Mouse (Mus musculus): ENCODE results near the gene Smg7.

- TF ChIP-seq CTCF (IDR thresholded peaks at IDR 0.05; ENCODE audit: control insufficient read depth, insufficient read depth, insufficient read length) (no peak), USF1 (IDR thresholded peaks at IDR 0.05; ENCODE audit: low read depth) (no peak), MYOD1 (IDR thresholded peaks at IDR 0.05; ENCODE audit: control insufficient read depth, insufficient read length, low read depth) (no peak), FOSL1 (IDR thresholded peaks at IDR 0.05; ENCODE audit: insufficient read depth, low read length, poor library complexity, severe bottlenecking) (no peak), MAX (IDR thresholded peaks at IDR 0.05) (no peak), MYOG (IDR thresholded peaks at IDR 0.05; ENCODE audit: control insufficient read depth, extremely low read depth, insufficient read length) (no peak), CEBPB (IDR thresholded peaks at IDR 0.05; ENCODE audit: low read depth) (no peak)
Measured at GRCm38 (mm10) chr1:152933962-152934361, 31.5 kb upstream of the Smg7 start.
